Mouse (Mus musculus) thymus, adult 2 months (tissue): ENCODE measurements around the gene Tinagl1.

Experiments used
- CTCF ChIP-seq: fragments of 200-500 bp; IDR thresholded peaks from 2 replicates; pipeline ENCODE4 v1.5.1; 2012; ENCODE audit warnings: mild to moderate bottlenecking, control low read depth, low read length, moderate library complexity, borderline replicate concordance; ENCODE audit not compliant: control insufficient read depth, poor library complexity, insufficient read depth; ENCODE audit errors: extremely low read depth
- POLR2A ChIP-seq: fragments of 200-500 bp; IDR thresholded peaks from 2 replicates; pipeline ENCODE4 v1.6.1; 2012; ENCODE audit warnings: mild to moderate bottlenecking, low read length, control low read depth, moderate library complexity; ENCODE audit not compliant: control insufficient read depth, poor library complexity, insufficient read depth; ENCODE audit errors: extremely low read depth

DNA sequence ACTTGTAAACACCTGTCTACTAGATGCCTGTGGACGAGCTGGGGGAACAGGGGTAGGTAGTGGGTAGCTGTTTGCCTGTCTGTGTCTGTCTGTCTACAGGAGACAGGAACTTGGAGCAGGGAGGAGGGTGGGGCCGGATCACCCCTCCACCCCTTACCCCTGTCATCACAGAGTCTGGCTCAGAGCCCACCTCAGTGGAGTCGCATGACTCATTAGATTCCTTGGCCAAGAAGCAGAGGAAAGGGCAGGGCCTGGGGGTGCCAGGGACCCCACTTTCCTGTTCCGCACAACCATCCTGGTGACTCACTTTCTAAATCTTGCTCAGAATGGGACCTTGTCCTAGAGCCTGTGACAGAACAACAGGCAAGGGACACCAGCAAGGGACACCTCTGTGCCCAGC, 2.2 kb upstream of the Tinagl1 start:
- no peak for TF ChIP-seq CTCF
- no peak for TF ChIP-seq POLR2A
